Mouse (Mus musculus) intestine, postnatal 0 days (tissue): Measurements from ENCODE around the gene Ryr2. TPM values are rescaled to one million over a fixed set of nuclear protein-coding genes. Genes with fewer than 3 reads are reported as not detected.

Experiments used
- ATAC-seq: fragments of 200-750 bp; cut with Nextera tagmentation; 2 replicates; pipeline ENCODE4 v1.8.0; 2017; ENCODE audit warnings: mild to moderate bottlenecking, moderate TSS enrichment, moderate library complexity
- H3K27ac ChIP-seq: fragments of 300-500 bp; sonication (generic); 2 replicates; pipeline ENCODE4 v1.5.1; 2014; ENCODE audit warnings: mild to moderate bottlenecking, low read depth, low read length, moderate library complexity
- H3K27me3 ChIP-seq: fragments of 300-500 bp; sonication (generic); replicated peaks from 2 replicates; pipeline ENCODE4 v1.6.1; 2014; ENCODE audit warnings: low read length, mixed read lengths; ENCODE audit not compliant: control insufficient read depth, insufficient read depth
- H3K36me3 ChIP-seq: fragments of 300-500 bp; sonication (generic); 2 replicates; pipeline ENCODE4 v1.6.1; 2014; ENCODE audit warnings: mild to moderate bottlenecking, moderate library complexity; ENCODE audit not compliant: control insufficient read depth, insufficient read depth
- H3K4me1 ChIP-seq: fragments of 300-500 bp; sonication (generic); replicated peaks from 2 replicates; pipeline ENCODE4 v1.6.1; 2014; ENCODE audit warnings: antibody characterized with exemption, low read length, mixed read lengths; ENCODE audit not compliant: control insufficient read depth, insufficient read depth
- H3K4me2 ChIP-seq: fragments of 300-500 bp; sonication (generic); replicated peaks from 2 replicates; pipeline ENCODE4 v1.6.1; 2014; ENCODE audit warnings: low read depth, mild to moderate bottlenecking, moderate library complexity
- H3K4me3 ChIP-seq: fragments of 300-500 bp; sonication (generic); 2 replicates; pipeline ENCODE4 v1.5.1; 2014; ENCODE audit warnings: low read depth, low read length
- H3K9ac ChIP-seq: fragments of 300-500 bp; sonication (generic); 2 replicates; pipeline ENCODE4 v1.6.1; 2014; ENCODE audit warnings: mild to moderate bottlenecking, low read depth, low read length
- H3K9me3 ChIP-seq: fragments of 300-500 bp; sonication (generic); 2 replicates; pipeline ENCODE4 v1.6.1; 2016; ENCODE audit warnings: mixed run types; ENCODE audit not compliant: control insufficient read depth
- CTCF ChIP-seq: sonication (generic); IDR thresholded peaks from 2 replicates; pipeline ENCODE4 v1.5.1; 2016; ENCODE audit warnings: low read depth, mild to moderate bottlenecking, control low read depth, antibody characterized with exemption, moderate library complexity
- WGBS: fragments of 180-500 bp; shearing (Covaris S2); extraction: QIAGEN DNeasy Blood & Tissue Kit; methylation state at CpG from one replicate; pipeline ENCODE4 v1.1.7; 2014; 5-methylcytosine and 5-hydroxymethylcytosine counted together
- polyA plus RNA-seq: library from polyadenylated mRNA; unstranded; fragments of >200 nt; fragmentation: Nextera tagmentation; extraction: Ambion mirVana; gene quantifications from 2 replicates; pipeline ENCODE4 v1.2.1, GENCODE M21; 2015

The Ryr2 gene
- polyA plus RNA-seq, 1 experiment from 2014 or later: 0.74 TPM

DNA sequence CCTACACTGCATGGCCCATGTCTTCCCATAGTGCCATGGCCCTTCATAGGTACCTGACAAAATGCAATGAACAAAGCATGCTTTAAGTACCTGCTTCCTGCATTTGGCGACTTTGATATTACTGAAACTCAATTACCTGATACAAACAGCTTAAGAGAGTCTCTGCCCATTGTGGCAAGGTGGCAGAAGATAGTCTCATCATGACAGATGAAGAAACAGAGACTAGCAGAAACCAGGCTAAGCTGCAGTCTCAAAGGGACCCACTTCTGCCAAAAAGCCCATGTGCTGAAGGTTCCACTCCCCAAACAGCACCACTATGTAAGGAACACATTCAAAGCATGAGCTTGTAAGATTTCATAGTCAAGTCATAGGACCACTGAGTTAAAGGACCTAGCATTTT, 7.8 kb downstream of the Ryr2 start:
- no peak overlapping the region for H3K27ac ChIP-seq
- WGBS: 84% methylated on average over 1 of the region's 1 CpGs
- no peaks in the 10 kb centered on the region for H3K36me3 ChIP-seq
- H3K27me3 ChIP-seq: no peaks in the 10 kb centered on the region
- H3K9me3 ChIP-seq: no peaks in the 10 kb centered on the region
- H3K9ac ChIP-seq: no peak overlapping the region
- no peak for ATAC-seq
- H3K4me1 ChIP-seq: no peaks in the 10 kb centered on the region
- no peak for TF ChIP-seq CTCF
- no peak overlapping the region for H3K4me2 ChIP-seq
- H3K4me3 ChIP-seq: no peak overlapping the region

DNA sequence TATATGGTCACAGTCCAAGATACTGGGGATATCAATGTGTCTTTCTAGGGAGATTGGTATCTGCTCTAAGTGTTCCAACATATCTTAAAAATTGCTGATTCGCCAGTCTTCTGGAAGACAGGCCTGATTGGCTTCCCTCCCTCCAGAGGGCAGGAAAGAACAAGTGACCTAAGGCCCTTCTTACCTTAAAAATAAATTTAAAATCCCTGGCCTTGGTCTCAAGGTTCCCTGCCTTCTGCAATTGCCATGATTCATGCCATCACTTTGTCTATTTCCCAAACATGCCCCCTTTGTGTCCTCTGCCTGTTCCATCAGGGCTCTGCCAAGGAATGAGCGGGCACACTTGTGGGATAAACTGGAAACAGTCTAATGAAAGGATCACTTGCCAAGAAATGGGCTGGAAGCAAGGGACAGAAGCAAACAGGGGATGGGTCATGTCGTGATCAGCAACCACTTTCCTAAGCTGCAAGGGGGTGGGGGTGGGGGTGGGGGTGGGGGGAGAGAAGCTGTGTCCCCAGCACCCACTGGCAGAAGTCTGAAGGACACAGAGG, 10.3 kb downstream of the Ryr2 start:
- TF ChIP-seq CTCF: no peak
- Histone ChIP-seq H3K36me3 (no peaks in the 10 kb centered on the region), H3K9ac (no peak overlapping the region), H3K9me3 (no peaks in the 10 kb centered on the region), H3K27ac (no peak overlapping the region), H3K4me2 (no peak overlapping the region), H3K27me3 (no peaks in the 10 kb centered on the region), H3K4me3 (no peak overlapping the region), H3K4me1 (no peaks in the 10 kb centered on the region)
- no peak for ATAC-seq
- WGBS: 75% methylated on average over 3 of the region's 3 CpGs

GRCm38 (mm10) chr13:12094569-12094968, 12.2 kb downstream of the Ryr2 start:
- H3K4me1 ChIP-seq: no peaks in the 10 kb centered on the region
- no peak overlapping the region for H3K4me2 ChIP-seq
- H3K4me3 ChIP-seq: no peak overlapping the region
- no peaks in the 10 kb centered on the region for H3K36me3 ChIP-seq
- no peaks in the 10 kb centered on the region for H3K27me3 ChIP-seq
- no peak for TF ChIP-seq CTCF
- H3K9me3 ChIP-seq: no peaks in the 10 kb centered on the region
- H3K9ac ChIP-seq: no peak overlapping the region
- H3K27ac ChIP-seq: no peak overlapping the region
- no peak for ATAC-seq
- WGBS: 70% methylated on average over 7 of the region's 7 CpGs

- H3K9ac ChIP-seq: no peak overlapping the region
- no peak overlapping the region for H3K4me2 ChIP-seq
- H3K9me3 ChIP-seq: no peaks in the 10 kb centered on the region
- no peaks in the 10 kb centered on the region for H3K27me3 ChIP-seq
- no peaks in the 10 kb centered on the region for H3K36me3 ChIP-seq
- no peak overlapping the region for H3K4me3 ChIP-seq
- no peak for TF ChIP-seq CTCF
- no peak for ATAC-seq
- 81% methylated on average over 5 of the region's 5 CpGs for WGBS
- no peak overlapping the region for H3K27ac ChIP-seq
- no peaks in the 10 kb centered on the region for H3K4me1 ChIP-seq
Observed at GRCm38 (mm10) chr13:12093146-12093545, 13.6 kb downstream of the Ryr2 start.

DNA sequence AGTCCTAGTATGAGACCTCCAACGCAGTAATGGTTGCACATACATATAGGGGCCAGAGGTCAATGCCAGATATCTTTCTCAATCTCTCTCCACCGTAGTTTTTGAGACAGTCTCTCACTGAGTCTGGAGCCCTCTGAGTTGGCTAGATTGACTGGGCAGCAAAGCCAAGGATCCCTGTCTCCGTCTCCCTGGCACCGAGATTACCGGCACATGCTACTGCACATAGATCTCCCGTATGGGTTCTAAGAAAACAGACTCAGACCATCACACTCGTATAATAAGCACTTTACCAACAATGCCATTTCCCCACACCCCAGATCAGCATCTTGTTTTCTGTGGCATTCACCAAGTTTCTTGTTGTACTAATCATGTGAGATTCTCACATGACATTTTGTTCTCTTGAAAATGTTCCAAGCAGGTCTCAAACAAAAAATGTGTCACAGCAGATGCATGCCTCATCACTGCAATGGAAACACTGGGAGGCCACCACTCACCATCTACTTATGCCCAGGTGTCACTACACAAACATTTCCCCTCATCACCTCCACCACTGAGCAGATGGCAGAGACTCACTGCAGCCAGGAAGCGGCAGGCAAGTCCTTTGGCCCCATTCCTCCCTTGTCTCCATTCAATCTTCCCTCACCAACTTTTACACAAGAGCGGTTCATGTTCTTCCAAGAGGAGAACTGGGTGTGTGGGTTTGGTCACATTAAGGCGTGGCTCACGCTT, 14.2 kb downstream of the Ryr2 start:
- Histone ChIP-seq H3K9ac (no peak overlapping the region), H3K36me3 (no peaks in the 10 kb centered on the region), H3K4me2 (no peak overlapping the region), H3K27me3 (no peaks in the 10 kb centered on the region), H3K9me3 (no peaks in the 10 kb centered on the region), H3K4me1 (no peaks in the 10 kb centered on the region), H3K27ac (no peak overlapping the region), H3K4me3 (no peak overlapping the region)
- 85% methylated on average over 11 of the region's 11 CpGs for WGBS
- no peak for ATAC-seq
- TF ChIP-seq CTCF: no peak

DNA sequence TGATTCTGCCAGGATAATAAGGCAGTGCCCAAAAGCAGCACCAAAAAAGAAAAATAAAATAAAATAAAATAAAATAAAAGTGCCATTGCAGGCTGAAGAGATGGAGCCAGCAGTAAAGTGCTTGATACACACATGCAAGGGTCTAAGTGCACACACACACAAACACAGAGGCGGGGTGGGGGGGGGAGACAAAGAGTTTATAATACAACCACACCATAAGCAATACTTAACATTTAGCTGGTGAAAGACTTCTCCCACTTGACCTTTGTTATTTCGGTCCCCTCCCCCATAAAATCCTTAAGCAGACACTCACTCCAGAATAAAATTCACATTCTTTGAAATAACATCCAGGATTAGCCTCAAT, 22.7 kb downstream of the Ryr2 start:
- H3K4me1 ChIP-seq: no peaks in the 10 kb centered on the region
- H3K9ac ChIP-seq: no peak overlapping the region
- no peaks in the 10 kb centered on the region for H3K9me3 ChIP-seq
- H3K27me3 ChIP-seq: no peaks in the 10 kb centered on the region
- ATAC-seq: no peak
- H3K36me3 ChIP-seq: no peaks in the 10 kb centered on the region
- TF ChIP-seq CTCF: no peak
- WGBS: 79% methylated on average over 2 of the region's 2 CpGs
- H3K27ac ChIP-seq: no peak overlapping the region
- H3K4me2 ChIP-seq: no peak overlapping the region
- H3K4me3 ChIP-seq: no peak overlapping the region
